Mouse (Mus musculus) CH12.LX (cell line): Measurements from ENCODE around the gene Cul5.

Experiments
- CTCF ChIP-seq, 2 experiments: IDR thresholded peaks in 1 of 2; conservative IDR thresholded peaks in 1 of 2; 2 replicates each; pipeline ENCODE4 v1.5.1; 2011 to 2012; ENCODE audit warnings: low read depth in 2 of 2, low read length in 2 of 2, improper control_type of control experiment in 1 of 2, inconsistent platforms in 1 of 2, mild to moderate bottlenecking in 1 of 2, moderate library complexity in 1 of 2
- ELF1 ChIP-seq: IDR thresholded peaks from 2 replicates; pipeline ENCODE4 v1.6.1; 2014; ENCODE audit warnings: low read depth, mild to moderate bottlenecking, inconsistent platforms, low read length, improper control_type of control experiment
- EP300 ChIP-seq: IDR thresholded peaks from 2 replicates; pipeline ENCODE4 v1.6.1; 2011; ENCODE audit warnings: low read length, improper control_type of control experiment
- KAT2A ChIP-seq: IDR thresholded peaks from 2 replicates; pipeline ENCODE4 v1.6.1; 2012; ENCODE audit warnings: low read length, improper control_type of control experiment, inconsistent platforms; ENCODE audit not compliant: insufficient replicate concordance
- MAFK ChIP-seq: IDR thresholded peaks from 2 replicates; pipeline ENCODE4 v1.6.1; 2011; ENCODE audit warnings: low read length, improper control_type of control experiment; ENCODE audit not compliant: insufficient replicate concordance
- MAX ChIP-seq: IDR thresholded peaks from 2 replicates; pipeline ENCODE4 v1.6.1; 2011; ENCODE audit warnings: low read length, improper control_type of control experiment
- MEF2A ChIP-seq: IDR thresholded peaks from 2 replicates; pipeline ENCODE4 v1.6.1; 2014; ENCODE audit warnings: low read depth, mild to moderate bottlenecking, inconsistent platforms, low read length, improper control_type of control experiment, borderline replicate concordance
- POLR2A ChIP-seq: IDR thresholded peaks from 2 replicates; pipeline ENCODE4 v1.6.1; 2011; ENCODE audit warnings: low read depth, mild to moderate bottlenecking, improper control_type of control experiment, low read length
- SIN3A ChIP-seq: IDR thresholded peaks from 2 replicates; pipeline ENCODE4 v1.6.1; 2012; ENCODE audit warnings: low read length, improper control_type of control experiment, inconsistent platforms
- TCF12 ChIP-seq: IDR thresholded peaks from 2 replicates; pipeline ENCODE4 v1.6.1; 2014; ENCODE audit warnings: low read depth, mild to moderate bottlenecking, inconsistent platforms, low read length, improper control_type of control experiment
- UBTF ChIP-seq: IDR thresholded peaks from 2 replicates; pipeline ENCODE4 v1.6.1; 2012; ENCODE audit warnings: low read depth, mild to moderate bottlenecking, inconsistent platforms, low read length, improper control_type of control experiment, moderate library complexity
- USF2 ChIP-seq: conservative IDR thresholded peaks from 2 replicates; pipeline ENCODE4 v1.6.1; 2011; ENCODE audit warnings: low read depth, low read length, improper control_type of control experiment
- ZNF384 ChIP-seq: IDR thresholded peaks from 2 replicates; pipeline ENCODE4 v1.6.1; 2012; ENCODE audit warnings: low read depth, low read length, improper control_type of control experiment, inconsistent platforms

GRCm38 (mm10) chr9:53607816-53608215 lies 62.0 kb downstream of the Cul5 start:
- no peak for TF ChIP-seq SIN3A
- TF ChIP-seq POLR2A = no peak
- no peak for TF ChIP-seq ZNF384
- TF ChIP-seq ELF1 = no peak
- TF ChIP-seq MAX = no peak
- no peak for TF ChIP-seq EP300
- no peak for TF ChIP-seq CTCF (conservative IDR thresholded peaks at IDR 0.05 in 1 of 2, IDR thresholded peaks at IDR 0.05 in 1 of 2; ENCODE audit: low read depth in 2 of 2, low read length in 2 of 2)
- no peak for TF ChIP-seq KAT2A
- no peak for TF ChIP-seq USF2
- no peak for TF ChIP-seq TCF12
- no peak for TF ChIP-seq UBTF
- no peak for TF ChIP-seq MEF2A
- TF ChIP-seq MAFK = no peak
